Mouse (Mus musculus) cerebellum, adult 2 months (tissue): ENCODE measurements at regions not wholly inside any gene's neighbourhood (a gene's known extent, or its start where the extent isn't known, plus 50 kb on each side); places are given as distances from the start of the nearest gene placed in this dataset.
A peak's percentile ranks its signal among the peaks of the same experiment; 100 is the strongest.
"Not testable (repeated sequence)": the region's sequence is repeated elsewhere in the genome, so short reads cannot be mapped to it uniquely, and the experiment has no call there.

Experiments used
- DNase-seq, 2 experiments: peaks; one replicate each; pipeline ENCODE4 v3.0.0; 2021
- H3K27ac ChIP-seq: fragments of 200-500 bp; 2 replicates; pipeline ENCODE4 v1.5.1; 2012; ENCODE audit warnings: low read length, control low read depth, inconsistent platforms; ENCODE audit not compliant: insufficient read depth
- H3K27me3 ChIP-seq: fragments of 200-500 bp; 2 replicates; pipeline ENCODE4 v1.6.1; 2012; ENCODE audit warnings: inconsistent platforms, mild to moderate bottlenecking, low read length, moderate library complexity; ENCODE audit not compliant: control insufficient read depth, insufficient read depth
- H3K4me1 ChIP-seq: fragments of 200-500 bp; 2 replicates; pipeline ENCODE4 v1.6.1; 2011; ENCODE audit warnings: low read length; ENCODE audit not compliant: control insufficient read depth, insufficient read depth
- H3K4me3 ChIP-seq: fragments of 200-500 bp; replicated peaks from 2 replicates; pipeline ENCODE3; 2011; ENCODE audit warnings: mild to moderate bottlenecking, low read depth, low read length, control low read depth; ENCODE audit not compliant: insufficient read depth
- CTCF ChIP-seq: fragments of 200-500 bp; IDR thresholded peaks from 2 replicates; pipeline ENCODE4 v1.5.1; 2011; ENCODE audit warnings: low read depth, mild to moderate bottlenecking, control low read depth, low read length, moderate library complexity, borderline replicate concordance; ENCODE audit not compliant: insufficient read depth
- POLR2A ChIP-seq: fragments of 200-500 bp; IDR thresholded peaks from 2 replicates; pipeline ENCODE4 v1.6.1; 2011; ENCODE audit warnings: low read length, control low read depth, borderline replicate concordance; ENCODE audit not compliant: insufficient read depth
- WGBS: fragments of 180-500 bp; shearing (Covaris S2); methylation state at CpG from one replicate; pipeline ENCODE4 v1.1.7; 2018; 5-methylcytosine and 5-hydroxymethylcytosine counted together

- Histone ChIP-seq H3K4me3 (no peak overlapping the region), H3K27me3 (no peaks in the 10 kb centered on the region), H3K27ac (no peak overlapping the region), H3K4me1 (no peaks in the 10 kb centered on the region)
- TF ChIP-seq POLR2A, result no peak
- TF ChIP-seq CTCF, result no peak
- no peak for DNase-seq
Observed at GRCm38 (mm10) chr15:19458485-19458884, 639.7 kb downstream of the Cdh10 start.

- TF ChIP-seq POLR2A (no peak), CTCF (0 out of 2 replicates have a peak, but pooled peaks have one; percentile 6)
- Histone ChIP-seq H3K27ac (no peak overlapping the region), H3K27me3 (no peaks in the 10 kb centered on the region), H3K4me3 (no peak overlapping the region), H3K4me1 (no peaks in the 10 kb centered on the region)
- no peak for DNase-seq
- WGBS, result 21% methylated on average over 2 of the region's 2 CpGs
Observed at GRCm38 (mm10) chr15:19473521-19473920, 654.8 kb downstream of the Cdh10 start.

- H3K4me3 ChIP-seq, DNase-seq, H3K4me1 ChIP-seq, H3K27me3 ChIP-seq, H3K27ac ChIP-seq: not testable (repeated sequence)
Observed at GRCm38 (mm10) chr15:19493556-19493955, 674.8 kb downstream of the Cdh10 start.

GRCm38 (mm10) chr15:19519377-19519776 lies 700.6 kb downstream of the Cdh10 start:
- TF ChIP-seq CTCF (no peak), POLR2A (no peak)
- Histone ChIP-seq H3K27me3 (no peaks in the 10 kb centered on the region), H3K27ac (no peak overlapping the region), H3K4me3 (no peak overlapping the region), H3K4me1 (no peaks in the 10 kb centered on the region)
- no peak for DNase-seq
- 34% methylated on average over 2 of the region's 2 CpGs for WGBS

GRCm38 (mm10) chr15:19540676-19541075 lies 721.9 kb downstream of the Cdh10 start:
- WGBS, result 50% methylated on average over 4 of the region's 4 CpGs
- DNase-seq, result no peak
- H3K4me1 ChIP-seq, result no peaks in the 10 kb centered on the region
- no peak for TF ChIP-seq POLR2A
- no peak for TF ChIP-seq CTCF
- no peak overlapping the region for H3K4me3 ChIP-seq
- no peaks in the 10 kb centered on the region for H3K27me3 ChIP-seq
- no peak overlapping the region for H3K27ac ChIP-seq

- Histone ChIP-seq H3K27me3 (no peaks in the 10 kb centered on the region), H3K4me3 (no peak overlapping the region), H3K27ac (no peak overlapping the region), H3K4me1 (no peaks in the 10 kb centered on the region)
- TF ChIP-seq POLR2A (no peak), CTCF (no peak)
- no peak for DNase-seq
Observed at GRCm38 (mm10) chr15:19549757-19550156, 731.0 kb downstream of the Cdh10 start.

GRCm38 (mm10) chr15:19584769-19585168 lies 766.0 kb downstream of the Cdh10 start:
- Histone ChIP-seq H3K27ac (no peak overlapping the region), H3K27me3 (no peaks in the 10 kb centered on the region), H3K4me1 (no peaks in the 10 kb centered on the region), H3K4me3 (no peak overlapping the region)
- WGBS, result 89% methylated on average over 1 of the region's 1 CpGs
- DNase-seq, result no peak
- TF ChIP-seq CTCF, result no peak
- no peak for TF ChIP-seq POLR2A

- no peak overlapping the region for H3K27ac ChIP-seq
- WGBS, result 96% methylated on average over 1 of the region's 1 CpGs
- H3K27me3 ChIP-seq, result no peaks in the 10 kb centered on the region
- TF ChIP-seq CTCF, result no peak
- no peak for TF ChIP-seq POLR2A
- DNase-seq, result no peak
- no peak overlapping the region for H3K4me3 ChIP-seq
- no peaks in the 10 kb centered on the region for H3K4me1 ChIP-seq
Observed at GRCm38 (mm10) chr15:19585281-19585680, 766.5 kb downstream of the Cdh10 start.

GRCm38 (mm10) chr15:19593746-19594145 lies 775.0 kb downstream of the Cdh10 start:
- no peak for DNase-seq
- 93% methylated on average over 2 of the region's 2 CpGs for WGBS
- H3K4me3 ChIP-seq, result no peak overlapping the region
- H3K27me3 ChIP-seq, result no peaks in the 10 kb centered on the region
- TF ChIP-seq POLR2A, result no peak
- no peak for TF ChIP-seq CTCF
- H3K4me1 ChIP-seq, result no peaks in the 10 kb centered on the region
- H3K27ac ChIP-seq, result no peak overlapping the region

- WGBS, result 94% methylated on average over 5 of the region's 5 CpGs
- not testable (repeated sequence) for H3K4me3 ChIP-seq, H3K27ac ChIP-seq, H3K27me3 ChIP-seq, DNase-seq, H3K4me1 ChIP-seq
Observed at GRCm38 (mm10) chr15:19622367-19622766, 803.6 kb downstream of the Cdh10 start.
